Mouse (Mus musculus) G1E (cell line): ENCODE data around the gene Kcnma1.

Experiments used
- CTCF ChIP-seq: IDR thresholded peaks from 2 replicates; pipeline ENCODE4 v1.5.1; 2012; ENCODE audit warnings: low read depth, low read length, inconsistent platforms, mixed read lengths
- GATA1 ChIP-seq: IDR thresholded peaks from 2 replicates; pipeline ENCODE4 v1.6.1; 2012; ENCODE audit warnings: borderline replicate concordance, low read length, inconsistent platforms, mixed read lengths
- TAL1 ChIP-seq: conservative IDR thresholded peaks from 2 replicates; pipeline ENCODE4 v1.6.1; 2012; ENCODE audit warnings: low read depth, low read length, inconsistent platforms, mixed read lengths

DNA sequence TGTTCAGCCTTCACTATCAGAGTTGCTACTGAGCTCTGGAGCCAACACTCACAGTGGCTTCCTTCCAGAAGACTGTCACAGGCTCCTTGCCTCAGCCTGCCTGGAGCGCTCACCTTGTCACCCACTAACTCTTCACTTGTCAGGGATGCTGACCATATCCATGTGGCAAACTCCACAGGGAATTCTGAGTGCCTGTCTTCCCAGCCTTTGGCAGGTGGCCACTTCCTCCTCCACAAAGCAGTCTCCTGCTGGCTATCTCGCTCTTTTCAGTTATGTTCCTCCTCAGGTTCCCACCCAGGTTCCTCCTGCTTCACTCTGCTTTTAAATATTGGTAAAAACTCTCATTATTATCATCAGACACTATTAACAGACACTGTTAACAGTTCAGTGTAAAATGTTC lies 395.3 kb downstream of the Kcnma1 start:
- TF ChIP-seq CTCF: no peak
- TF ChIP-seq GATA1: no peak
- no peak for TF ChIP-seq TAL1
